Mouse (Mus musculus): Measurements from ENCODE around the gene Ndufa6.
"Not testable (repeated sequence)": the region's sequence is repeated elsewhere in the genome, so short reads cannot be mapped to it uniquely, and the experiment has no call there.

Gene Ndufa6

GRCm38 (mm10) chr15:82354126-82354945, at the start of gene Ndufa6:
Gene Ndufa6 (minus strand): TSS chr15:82354322.
- DNase-seq (ENCODE audit: low spot score in 2 of 2): peak; percentile 97

GRCm38 (mm10) chr15:82403606-82404005, 49.5 kb upstream of the Ndufa6 start:
- no peak for DNase-seq (ENCODE audit: low spot score in 2 of 2)

- DNase-seq (ENCODE audit: low spot score in 2 of 2): no peak
Measured at GRCm38 (mm10) chr15:82402741-82403140, 48.6 kb upstream of the Ndufa6 start.

- DNase-seq (ENCODE audit: low spot score in 2 of 2): no peak
Measured at GRCm38 (mm10) chr15:82402106-82402505, 48.0 kb upstream of the Ndufa6 start.

GRCm38 (mm10) chr15:82401516-82401915, 47.4 kb upstream of the Ndufa6 start:
- no peak for DNase-seq (ENCODE audit: low spot score in 2 of 2)

GRCm38 (mm10) chr15:82395955-82396354, 41.8 kb upstream of the Ndufa6 start:
- not testable (repeated sequence) for DNase-seq (ENCODE audit: low spot score in 2 of 2)

DNA sequence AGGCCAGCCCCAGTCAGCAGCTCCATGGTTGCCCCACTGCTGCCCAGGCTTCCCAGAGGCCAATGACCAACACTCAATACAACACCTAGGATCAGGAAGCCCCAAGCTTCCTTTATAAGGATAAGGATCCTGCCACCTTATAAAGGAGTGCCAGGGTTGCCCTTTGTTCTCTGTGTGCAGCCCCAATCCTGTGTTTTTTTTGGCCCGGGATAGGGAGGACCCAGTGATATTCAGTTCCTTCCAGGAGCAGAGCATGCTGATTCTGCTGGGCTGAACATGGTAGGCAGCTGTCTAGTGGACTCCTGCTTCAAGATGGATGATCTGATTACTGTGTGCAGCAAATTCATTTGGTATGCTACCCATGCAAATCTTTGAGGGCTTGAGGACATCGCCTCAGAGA, 39.8 kb upstream of the Ndufa6 start, which contains the start of gene Cyp2d11:
Gene Cyp2d11, minus strand, starts transcription at position 101 of the 400 bp plus-strand sequence.
- DNase-seq (ENCODE audit: low spot score in 2 of 2): not testable (repeated sequence)

GRCm38 (mm10) chr15:82389916-82390315, 35.8 kb upstream of the Ndufa6 start:
- not testable (repeated sequence) for DNase-seq (ENCODE audit: low spot score in 2 of 2)

GRCm38 (mm10) chr15:82385729-82386128, 31.6 kb upstream of the Ndufa6 start:
- no peak for DNase-seq (ENCODE audit: low spot score in 2 of 2)

GRCm38 (mm10) chr15:82382441-82382840, 28.3 kb upstream of the Ndufa6 start:
- no peak for DNase-seq (ENCODE audit: low spot score in 2 of 2)

DNA sequence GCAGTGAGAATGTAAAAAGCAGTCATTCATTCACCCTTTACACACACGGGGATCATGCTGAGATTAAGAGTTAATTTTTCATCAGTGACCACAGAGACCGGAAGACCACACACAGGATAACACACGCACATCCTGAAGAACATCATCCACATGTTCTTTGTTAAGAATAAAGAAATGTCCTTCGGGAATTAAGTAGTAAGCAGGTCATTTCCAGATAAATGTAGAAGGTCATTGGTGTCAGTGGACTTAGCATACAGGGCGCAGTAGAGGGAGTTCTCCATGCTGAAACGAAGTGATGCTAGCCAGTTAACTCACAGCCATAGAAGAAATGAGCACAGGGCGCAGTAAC, 26.6 kb upstream of the Ndufa6 start:
- no peak for DNase-seq (ENCODE audit: low spot score in 2 of 2)

DNA sequence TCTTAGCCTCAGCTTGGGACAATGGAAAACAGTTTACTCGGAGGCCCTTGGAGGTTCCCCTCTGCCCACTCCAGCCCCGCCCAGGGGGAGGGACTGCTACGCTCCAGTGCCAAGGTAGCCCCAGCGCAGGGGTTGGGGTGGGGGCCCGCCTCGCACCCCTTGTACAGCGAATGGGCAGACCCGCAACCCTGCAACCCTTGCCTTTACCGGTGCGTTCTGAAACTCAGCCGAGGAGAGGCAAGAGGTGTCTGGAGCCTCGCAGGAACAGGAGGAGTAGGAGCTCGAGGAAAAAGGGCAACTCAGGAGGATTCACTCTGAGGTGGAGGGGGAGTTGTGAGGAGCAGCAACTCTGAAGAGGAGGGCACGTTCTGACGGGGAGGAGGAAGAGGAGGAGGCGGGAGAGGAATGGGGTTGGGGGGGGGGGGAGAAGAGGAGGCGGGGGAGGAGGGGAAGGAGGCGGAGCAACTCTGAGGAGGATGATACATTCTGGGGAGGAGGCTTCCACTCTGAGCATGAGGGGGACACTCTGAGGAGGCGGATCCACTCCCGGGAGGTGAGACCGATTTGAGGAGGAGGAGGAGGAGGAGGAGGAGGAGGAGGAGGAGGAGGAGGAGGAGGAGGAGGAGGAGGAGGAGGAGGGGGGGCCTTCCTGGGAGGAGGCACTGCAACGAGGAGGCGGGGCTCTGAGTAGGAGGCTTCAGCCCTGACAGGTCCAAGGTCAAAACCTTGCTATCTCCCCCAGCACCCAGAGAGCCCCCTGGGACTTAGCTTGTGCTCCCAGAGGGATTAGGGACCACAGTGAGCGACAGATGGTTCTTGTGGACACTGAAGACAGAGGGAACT, 26.0 kb upstream of the Ndufa6 start, which contains the start of gene Cyp2d22:
Gene Cyp2d22, minus strand, starts transcription at position 390 of the 843 bp plus-strand sequence.
- peak; percentile 40 to 46 for DNase-seq (ENCODE audit: low spot score in 2 of 2)

DNA sequence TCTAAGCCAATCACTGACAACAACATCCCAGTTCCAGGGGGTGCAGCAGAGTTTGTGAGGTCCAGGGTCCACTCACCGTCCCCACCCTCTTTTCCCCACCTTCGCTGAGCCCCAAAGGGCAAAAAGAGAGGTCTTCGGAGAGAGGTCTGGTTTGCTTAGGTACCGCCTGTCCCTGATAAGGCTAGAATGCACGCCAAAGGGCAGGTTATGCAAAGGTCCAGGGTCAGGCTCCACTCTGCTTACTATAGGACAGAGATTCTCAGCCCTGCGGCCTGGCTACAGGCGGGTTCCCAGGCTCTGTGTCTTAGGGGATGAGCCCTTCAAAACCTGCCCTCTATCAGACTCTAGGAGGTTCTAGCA, 25.4 kb upstream of the Ndufa6 start:
- DNase-seq (ENCODE audit: low spot score in 2 of 2): no peak

DNA sequence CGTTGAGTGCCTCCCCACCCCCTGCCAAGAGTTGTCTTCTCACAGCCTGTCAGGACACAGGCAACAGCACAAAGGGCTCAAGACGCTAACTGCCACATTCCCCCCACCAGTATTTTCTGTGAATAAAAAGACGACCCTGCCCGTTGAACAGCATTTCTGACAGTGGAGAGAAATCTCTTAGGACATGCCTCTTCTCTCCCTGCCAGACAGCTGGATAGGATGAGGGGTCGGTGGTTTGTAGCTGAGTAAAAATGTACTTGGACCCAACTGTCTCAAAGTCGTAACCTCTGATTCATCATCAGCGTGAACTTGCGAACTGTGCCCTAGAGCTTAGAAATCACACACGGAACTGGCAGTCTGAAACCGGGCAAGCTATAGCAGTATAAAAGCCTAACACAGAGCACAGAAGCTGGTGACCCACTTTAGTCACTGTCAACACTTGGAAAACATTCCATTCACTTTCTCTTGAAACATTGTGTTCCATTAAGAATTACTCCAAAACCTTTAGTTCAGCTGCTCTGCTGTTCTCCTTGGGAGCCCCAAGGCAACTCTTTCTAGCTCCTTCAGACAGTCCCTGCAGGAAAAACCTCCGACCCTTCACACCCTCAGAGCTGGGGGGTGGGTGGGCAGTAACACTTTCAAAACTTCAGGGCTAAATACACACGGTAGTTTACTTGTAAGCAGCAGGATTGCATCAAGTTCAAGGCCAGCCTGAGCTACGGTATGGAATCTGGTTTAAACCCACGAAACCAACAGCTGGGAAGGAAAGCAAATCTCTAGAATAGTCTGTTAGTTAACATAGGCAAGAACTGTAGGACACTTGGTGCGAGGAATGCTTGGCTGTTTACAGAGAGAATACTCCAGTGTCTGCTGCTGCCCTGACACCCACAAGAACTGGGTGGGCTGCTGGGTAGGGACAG, 24.4 kb upstream of the Ndufa6 start:
- DNase-seq (ENCODE audit: low spot score in 2 of 2): no peak

DNA sequence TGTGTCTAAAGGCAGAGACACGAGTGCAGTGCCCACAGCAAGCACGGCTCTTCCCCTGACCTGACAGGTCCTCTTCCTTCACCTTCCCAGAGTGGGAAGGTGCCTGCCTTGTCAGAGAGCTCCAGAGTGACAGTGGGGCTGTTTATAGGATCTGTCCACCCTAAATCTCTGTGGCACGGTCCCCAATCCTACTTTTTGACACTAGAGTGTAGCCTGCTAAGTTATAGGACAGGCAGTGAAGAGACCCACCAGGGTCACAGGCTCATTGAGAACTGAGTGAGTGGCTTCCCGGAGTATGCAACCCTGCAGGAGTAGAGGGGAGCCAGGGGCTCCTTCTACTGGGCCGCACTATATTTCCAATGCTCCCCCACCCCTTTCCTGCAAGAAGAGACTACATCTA, 23.6 kb upstream of the Ndufa6 start:
- no peak for DNase-seq (ENCODE audit: low spot score in 2 of 2)

DNA sequence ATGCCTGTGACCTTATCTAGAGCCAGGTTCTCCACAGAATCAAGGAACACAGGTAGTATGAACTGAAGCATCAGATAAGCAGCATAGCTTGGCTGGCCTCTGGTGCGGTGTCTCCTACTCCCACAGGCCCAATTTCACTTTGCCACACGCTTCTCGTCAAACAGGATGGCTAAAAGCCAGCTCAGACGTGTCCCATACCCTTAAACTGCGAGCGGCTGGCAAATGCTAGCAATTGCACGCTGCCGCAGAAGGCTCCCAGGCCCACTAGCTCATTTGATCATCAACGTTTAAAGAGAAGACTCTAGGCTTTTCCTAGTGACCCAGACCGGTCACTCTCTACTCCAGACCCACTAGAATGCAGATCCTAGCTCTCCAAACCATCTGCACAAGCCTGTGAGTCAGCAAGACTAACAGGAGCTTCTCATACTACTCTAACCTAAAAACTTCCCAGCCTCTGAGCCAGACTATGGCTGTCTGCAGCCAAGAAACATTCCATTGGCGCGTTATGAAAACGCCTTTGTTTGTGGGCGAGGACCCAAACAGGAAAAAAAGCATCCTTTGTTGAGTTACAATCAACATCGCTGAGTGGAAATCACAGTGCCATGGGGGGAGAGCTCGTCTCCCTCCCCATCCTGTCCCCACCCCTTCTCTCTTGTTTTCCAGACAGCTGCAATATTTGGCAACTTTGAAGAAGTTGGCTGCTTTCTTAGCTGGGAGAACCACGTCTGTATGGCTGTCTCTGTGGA, 22.4 kb upstream of the Ndufa6 start:
- no peak for DNase-seq (ENCODE audit: low spot score in 2 of 2)

DNA sequence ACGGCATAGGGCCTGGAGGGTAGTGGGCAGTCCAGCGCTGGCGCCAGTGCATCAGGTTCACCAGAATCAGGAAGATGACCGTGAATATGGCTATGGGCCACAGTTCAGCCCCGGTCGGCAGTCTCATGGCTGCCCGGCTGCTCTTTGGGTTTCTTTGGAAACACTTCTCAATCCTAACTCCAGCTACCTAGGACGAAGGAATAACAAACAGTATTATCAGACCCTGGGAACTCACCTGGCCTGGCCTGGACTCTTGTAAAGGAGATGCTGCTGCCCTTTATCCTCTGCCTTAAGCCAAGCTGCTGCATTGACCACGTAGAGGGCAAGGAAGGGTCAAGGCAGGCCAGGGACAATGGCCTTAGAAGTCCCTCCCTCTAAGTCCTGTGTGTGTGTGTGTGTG, 21.7 kb upstream of the Ndufa6 start:
- DNase-seq (ENCODE audit: low spot score in 2 of 2): no peak

GRCm38 (mm10) chr15:82374437-82374836, 20.3 kb upstream of the Ndufa6 start:
- no peak for DNase-seq (ENCODE audit: low spot score in 2 of 2)

- DNase-seq (ENCODE audit: low spot score in 2 of 2): no peak
Measured at GRCm38 (mm10) chr15:82372991-82373390, 18.9 kb upstream of the Ndufa6 start.

- DNase-seq (ENCODE audit: low spot score in 2 of 2): no peak
Measured at GRCm38 (mm10) chr15:82372446-82372845, 18.3 kb upstream of the Ndufa6 start.

DNA sequence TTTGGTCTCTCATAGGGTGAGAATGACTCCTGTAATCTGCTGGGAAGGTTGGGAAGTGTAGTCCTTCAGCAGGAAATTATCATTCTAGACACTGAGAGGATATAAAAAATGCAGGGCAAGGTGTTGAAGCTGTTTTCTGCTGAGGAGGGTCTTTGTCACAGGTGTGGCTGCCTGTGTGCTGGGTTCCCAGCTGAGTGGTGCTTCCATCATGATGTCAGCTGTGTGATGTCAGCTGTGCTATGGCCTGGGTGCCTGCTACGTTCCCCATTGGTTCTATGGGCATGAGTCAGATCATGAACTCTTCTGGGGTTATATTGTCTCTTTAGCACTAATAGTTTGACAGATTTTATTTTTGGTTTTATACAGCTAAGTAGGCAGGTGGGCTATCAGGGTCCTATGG, 14.7 kb upstream of the Ndufa6 start:
- no peak for DNase-seq (ENCODE audit: low spot score in 2 of 2)

Measured in spleen, postnatal 36 days (tissue).